Mouse (Mus musculus) heart, embryonic 15.5 days (tissue): ENCODE measurements around the gene Gabpb2. TPM values are rescaled to one million over a fixed set of nuclear protein-coding genes. Genes with fewer than 3 reads are reported as not detected.
A peak's percentile ranks its signal among the peaks of the same experiment; 100 is the strongest.

ENCODE experiments used
- ATAC-seq: fragments of 200-750 bp; cut with Nextera tagmentation; replicated peaks from 2 replicates; pipeline ENCODE4 v1.8.0; 2017; ENCODE audit warnings: low read depth, moderate TSS enrichment; ENCODE audit not compliant: insufficient number of reproducible peaks, insufficient read depth, low FRiP score
- H3K27ac ChIP-seq: fragments of 300-500 bp; sonication (generic); 2 replicates; pipeline ENCODE4 v1.5.1; 2015; ENCODE audit warnings: mild to moderate bottlenecking, inconsistent platforms
- H3K27me3 ChIP-seq: fragments of 300-500 bp; sonication (generic); 2 replicates; pipeline ENCODE4 v1.6.1; 2015; ENCODE audit warnings: inconsistent platforms
- H3K36me3 ChIP-seq: fragments of 300-500 bp; sonication (generic); 2 replicates; pipeline ENCODE4 v1.6.1; 2015; ENCODE audit warnings: mild to moderate bottlenecking, inconsistent platforms
- H3K4me1 ChIP-seq: fragments of 300-500 bp; sonication (generic); replicated peaks from 2 replicates; pipeline ENCODE4 v1.6.1; 2015; ENCODE audit warnings: inconsistent platforms
- H3K4me2 ChIP-seq: fragments of 300-500 bp; sonication (generic); 2 replicates; pipeline ENCODE4 v1.6.1; 2015; ENCODE audit warnings: inconsistent platforms, mild to moderate bottlenecking, moderate library complexity
- H3K4me3 ChIP-seq: fragments of 300-500 bp; sonication (generic); 2 replicates; pipeline ENCODE4 v1.5.1; 2015; ENCODE audit warnings: mild to moderate bottlenecking, inconsistent platforms
- H3K9ac ChIP-seq: fragments of 300-500 bp; sonication (generic); 2 replicates; pipeline ENCODE4 v1.6.1; 2015; ENCODE audit warnings: mild to moderate bottlenecking, inconsistent platforms
- H3K9me3 ChIP-seq: fragments of 300-500 bp; sonication (generic); replicated peaks from 2 replicates; pipeline ENCODE4 v1.6.1; 2016; ENCODE audit warnings: inconsistent platforms
- WGBS: fragments of 180-500 bp; shearing (Covaris S2); methylation state at CpG from one replicate; pipeline ENCODE4 v1.1.7; 2015; ENCODE audit warnings: mixed read lengths; 5-methylcytosine and 5-hydroxymethylcytosine counted together
- polyA plus RNA-seq: library from polyadenylated mRNA; unstranded; fragments of >200 nt; fragmentation: Nextera tagmentation; extraction: Ambion mirVana; gene quantifications from 2 replicates; pipeline ENCODE4 v1.2.1, GENCODE M21; 2015

Gabpb2 gene
- polyA plus RNA-seq, 1 experiment from 2014 or later = 5.1 TPM

DNA sequence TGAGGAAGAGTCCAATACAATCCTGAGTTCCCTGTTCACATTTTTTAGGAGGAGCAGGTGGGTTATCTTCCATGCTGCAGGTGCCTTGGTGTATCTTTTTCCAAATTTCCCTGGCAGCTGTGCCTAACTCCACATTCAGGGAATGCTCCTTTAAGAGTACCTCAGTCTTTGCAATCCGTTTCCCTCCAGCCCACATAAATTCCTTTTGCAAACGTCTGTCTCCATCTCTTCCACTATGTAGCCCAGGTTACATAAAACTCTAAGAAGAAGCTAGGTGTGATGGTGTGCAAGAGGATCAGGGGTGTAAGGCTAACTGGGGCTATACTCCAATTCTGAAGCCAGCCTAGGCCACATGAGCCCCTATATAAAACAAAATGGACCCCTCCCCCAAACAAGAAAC is 25.4 kb upstream of the Gabpb2 start:
- H3K9me3 ChIP-seq = no peaks in the 10 kb centered on the region
- H3K4me2 ChIP-seq = no peak overlapping the region
- H3K9ac ChIP-seq = no peak overlapping the region
- H3K27me3 ChIP-seq = no peaks in the 10 kb centered on the region
- ATAC-seq = no peak
- H3K36me3 ChIP-seq = no peaks in the 10 kb centered on the region
- WGBS = 66% methylated on average over 2 of the region's 2 CpGs
- no peak overlapping the region for H3K27ac ChIP-seq
- H3K4me1 ChIP-seq = peaks cover 9% of the 10 kb centered on the region; the same call in 1 of the 2 replicates
- H3K4me3 ChIP-seq = no peak overlapping the region

DNA sequence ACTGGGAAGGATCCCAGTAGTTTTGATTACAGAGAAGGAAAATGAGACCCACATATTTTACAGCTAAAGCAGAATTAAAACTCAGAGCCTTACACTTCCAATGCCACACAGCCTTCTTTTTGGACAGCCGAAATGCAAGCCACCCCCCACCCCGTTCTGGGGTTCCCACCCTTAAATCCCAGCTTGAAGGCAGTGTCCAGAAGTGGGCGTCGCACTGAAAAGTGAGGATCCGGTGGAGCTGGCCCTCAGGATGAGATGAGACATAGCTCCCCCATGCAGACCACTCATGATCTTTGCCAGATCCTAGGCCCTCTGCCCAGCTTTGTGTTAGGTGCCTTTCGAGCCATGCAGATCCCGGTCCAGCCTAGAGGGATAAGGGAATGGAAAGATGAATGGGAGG is 23.8 kb upstream of the Gabpb2 start, which contains the start of gene Gm128:
Gene Gm128 (minus strand): TSS at position 101 of the 400 bp plus-strand sequence.
- H3K9ac ChIP-seq = peak within 1 kb of the TSS; percentile 43
- peak within 1 kb of the TSS; percentile 18; the same call in 1 of the 2 replicates for H3K4me3 ChIP-seq
- WGBS = 71% methylated on average over 7 of the region's 7 CpGs
- H3K27me3 ChIP-seq = no peaks in the 10 kb centered on the region
- no peak for ATAC-seq
- H3K4me2 ChIP-seq = peak within 1 kb of the TSS; percentile 43
- peaks cover under 1% of the 10 kb centered on the region; the same call in 1 of the 2 replicates for H3K36me3 ChIP-seq
- H3K4me1 ChIP-seq = peaks cover 19% of the 10 kb centered on the region
- H3K27ac ChIP-seq = no peak within 1 kb of the TSS
- no peaks in the 10 kb centered on the region for H3K9me3 ChIP-seq

DNA sequence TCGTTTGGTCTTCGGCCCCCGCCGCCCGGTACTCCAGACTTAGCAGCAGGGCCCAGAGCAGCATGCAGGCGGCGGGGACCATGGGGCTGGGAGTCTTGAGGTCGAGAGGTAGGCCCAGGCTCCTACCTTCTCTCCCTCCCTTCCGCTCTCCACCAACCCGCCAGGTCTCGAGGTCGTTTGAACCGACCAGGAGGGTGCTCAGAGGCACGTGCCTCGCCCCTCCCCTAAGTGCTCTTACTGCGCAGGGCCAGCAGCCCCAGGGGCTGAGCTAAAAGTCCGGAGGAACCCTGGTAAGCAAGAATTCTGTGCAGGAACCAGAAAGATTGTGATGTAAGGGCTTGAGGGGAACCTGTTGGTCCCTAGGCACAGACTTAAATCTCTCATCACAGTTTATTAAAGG is 23.2 kb upstream of the Gabpb2 start:
- WGBS = 29% methylated on average over 17 of the region's 17 CpGs
- Histone ChIP-seq H3K27ac (no peak overlapping the region), H3K36me3 (peaks cover 6% of the 10 kb centered on the region; the same call in 1 of the 2 replicates), H3K4me3 (peak overlapping the region; percentile 18; the same call in 1 of the 2 replicates), H3K27me3 (no peaks in the 10 kb centered on the region), H3K9me3 (no peaks in the 10 kb centered on the region), H3K4me2 (peak overlapping the region; percentile 43), H3K9ac (peak overlapping the region; percentile 43), H3K4me1 (peaks cover 19% of the 10 kb centered on the region)
- no peak for ATAC-seq

DNA sequence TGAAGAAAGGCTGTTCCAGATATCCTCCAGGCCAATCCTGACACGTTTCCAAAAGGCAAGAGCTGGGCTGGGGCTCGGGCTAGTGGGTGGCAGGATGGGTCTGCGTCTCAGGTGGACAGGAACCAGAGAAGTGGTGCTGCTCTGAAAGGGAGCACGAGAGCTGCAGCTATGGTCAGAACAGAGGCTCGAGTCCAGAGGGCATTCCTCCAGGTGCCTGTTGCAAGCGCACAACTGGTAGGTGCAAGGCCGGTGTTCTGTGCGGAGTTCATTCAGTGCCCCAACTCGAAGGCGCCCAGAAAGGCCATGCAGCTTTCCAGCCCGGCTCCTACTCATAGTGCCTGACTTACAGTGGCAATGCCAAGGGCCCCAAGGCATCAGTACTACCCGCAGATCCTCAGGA is 22.3 kb upstream of the Gabpb2 start:
- H3K4me3 ChIP-seq = no peak overlapping the region
- H3K9me3 ChIP-seq = no peaks in the 10 kb centered on the region
- peaks cover 15% of the 10 kb centered on the region for H3K36me3 ChIP-seq
- H3K4me1 ChIP-seq = peaks cover 19% of the 10 kb centered on the region
- no peaks in the 10 kb centered on the region for H3K27me3 ChIP-seq
- WGBS = 86% methylated on average over 12 of the region's 12 CpGs
- ATAC-seq = no peak
- H3K27ac ChIP-seq = no peak overlapping the region
- no peak overlapping the region for H3K4me2 ChIP-seq
- no peak overlapping the region for H3K9ac ChIP-seq

DNA sequence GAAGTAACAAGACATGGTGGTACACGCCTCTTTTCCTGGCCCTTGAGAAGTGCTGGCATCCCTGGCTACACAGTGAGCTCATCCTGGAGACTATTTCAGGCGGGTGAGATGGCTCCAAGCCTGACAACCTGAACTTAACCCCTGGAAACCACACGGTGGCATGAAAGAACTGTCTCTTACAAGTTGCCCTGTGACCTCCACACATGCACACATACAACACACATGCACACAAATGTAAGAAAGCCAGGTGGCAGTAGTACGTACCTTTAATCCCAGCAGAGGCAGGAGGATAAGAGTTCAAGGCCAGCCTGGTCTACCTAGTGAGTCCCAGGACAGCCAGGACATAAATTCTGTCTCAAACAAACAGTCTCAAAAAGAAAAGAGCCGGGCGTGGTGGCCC is 21.3 kb upstream of the Gabpb2 start:
- H3K9me3 ChIP-seq = no peaks in the 10 kb centered on the region
- H3K4me3 ChIP-seq = no peak overlapping the region
- WGBS = 77% methylated on average over 6 of the region's 6 CpGs
- no peak for ATAC-seq
- H3K27ac ChIP-seq = no peak overlapping the region
- H3K36me3 ChIP-seq = peaks cover 25% of the 10 kb centered on the region
- no peak overlapping the region for H3K9ac ChIP-seq
- peaks cover 19% of the 10 kb centered on the region for H3K4me1 ChIP-seq
- H3K27me3 ChIP-seq = no peaks in the 10 kb centered on the region
- no peak overlapping the region for H3K4me2 ChIP-seq

DNA sequence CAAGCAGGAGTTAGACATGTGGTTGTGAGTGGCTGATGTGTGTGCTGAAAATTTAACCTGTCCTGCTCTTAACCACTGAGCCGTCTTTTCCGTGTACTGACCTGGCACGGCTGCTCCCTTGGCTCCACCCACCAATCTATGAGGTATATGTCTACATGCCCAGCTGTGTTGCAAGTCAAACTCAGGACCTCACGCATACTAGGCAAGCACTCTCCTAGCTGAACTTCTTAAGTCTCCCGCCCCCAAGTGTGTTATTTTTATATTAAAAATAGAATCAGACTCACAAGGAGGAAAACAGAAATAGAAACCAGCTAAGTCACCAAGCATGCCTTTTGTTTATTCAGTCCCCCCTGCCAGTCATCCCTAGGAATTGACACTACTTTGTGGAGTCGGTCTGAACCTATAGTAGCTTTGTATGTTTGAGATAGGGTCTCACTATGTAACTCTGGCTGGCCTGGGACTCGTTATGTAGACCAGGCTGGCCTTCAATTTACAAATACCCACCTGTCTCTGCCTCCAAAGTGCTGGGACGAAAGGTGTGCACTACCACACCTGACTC is 19.9 kb upstream of the Gabpb2 start:
- WGBS = 57% methylated on average over 8 of the region's 8 CpGs
- Histone ChIP-seq H3K36me3 (peaks cover 39% of the 10 kb centered on the region), H3K4me1 (peaks cover 22% of the 10 kb centered on the region), H3K4me3 (no peak overlapping the region), H3K27me3 (no peaks in the 10 kb centered on the region), H3K9me3 (no peaks in the 10 kb centered on the region), H3K9ac (no peak overlapping the region), H3K4me2 (no peak overlapping the region), H3K27ac (peak overlapping the region; percentile 54; the same call in 1 of the 2 replicates)
- no peak for ATAC-seq

DNA sequence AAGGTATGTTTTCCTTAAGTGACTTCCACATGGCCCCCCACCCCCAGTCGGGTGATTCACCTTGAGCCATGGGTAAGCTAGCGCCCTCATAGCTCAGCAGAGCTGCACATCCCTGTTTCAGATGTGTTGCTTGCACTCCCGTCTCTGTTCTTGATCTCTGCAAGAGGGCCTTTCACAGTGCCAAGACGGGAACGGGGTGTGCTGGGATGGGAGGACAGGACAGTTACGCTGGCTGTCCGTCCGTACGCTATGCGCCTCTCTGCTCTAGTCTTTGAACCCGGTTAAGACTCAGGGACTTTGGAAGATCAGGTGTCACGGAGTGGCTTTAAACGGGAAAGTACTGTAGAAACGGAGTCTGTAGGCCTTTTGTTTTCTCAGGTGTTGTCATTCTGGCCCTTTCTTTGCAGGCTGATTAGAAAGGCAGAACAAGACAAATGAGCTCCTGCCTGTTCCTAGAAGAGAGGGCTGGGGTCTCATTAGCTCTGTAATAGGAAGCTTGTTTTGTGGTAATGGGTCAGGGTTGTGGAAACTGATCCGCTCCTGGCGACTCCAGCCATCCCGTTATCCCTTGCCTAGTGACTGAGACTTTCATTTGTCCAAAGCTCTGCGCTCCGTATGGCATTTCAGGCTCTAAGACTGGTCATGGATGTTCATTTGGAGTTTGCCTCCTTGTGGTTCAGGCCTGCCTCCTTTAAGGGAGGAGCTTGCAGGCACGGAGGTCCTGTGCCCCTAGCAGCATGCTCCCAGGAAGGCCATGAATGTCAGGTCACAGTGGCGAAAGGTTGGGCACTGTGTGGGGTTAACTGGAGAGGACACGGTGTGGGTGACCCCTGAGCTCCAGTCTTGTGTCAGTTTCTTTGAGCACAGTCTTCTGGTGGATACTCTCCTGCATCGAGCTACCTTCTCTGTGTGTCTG is 17.9 kb upstream of the Gabpb2 start:
- no peak for ATAC-seq
- peaks cover 37% of the 10 kb centered on the region for H3K4me1 ChIP-seq
- WGBS = 83% methylated on average over 23 of the region's 23 CpGs
- H3K4me3 ChIP-seq = no peak overlapping the region
- H3K27ac ChIP-seq = no peak overlapping the region
- H3K36me3 ChIP-seq = peaks cover 50% of the 10 kb centered on the region
- H3K4me2 ChIP-seq = no peak overlapping the region
- no peaks in the 10 kb centered on the region for H3K27me3 ChIP-seq
- no peaks in the 10 kb centered on the region for H3K9me3 ChIP-seq
- H3K9ac ChIP-seq = no peak overlapping the region

DNA sequence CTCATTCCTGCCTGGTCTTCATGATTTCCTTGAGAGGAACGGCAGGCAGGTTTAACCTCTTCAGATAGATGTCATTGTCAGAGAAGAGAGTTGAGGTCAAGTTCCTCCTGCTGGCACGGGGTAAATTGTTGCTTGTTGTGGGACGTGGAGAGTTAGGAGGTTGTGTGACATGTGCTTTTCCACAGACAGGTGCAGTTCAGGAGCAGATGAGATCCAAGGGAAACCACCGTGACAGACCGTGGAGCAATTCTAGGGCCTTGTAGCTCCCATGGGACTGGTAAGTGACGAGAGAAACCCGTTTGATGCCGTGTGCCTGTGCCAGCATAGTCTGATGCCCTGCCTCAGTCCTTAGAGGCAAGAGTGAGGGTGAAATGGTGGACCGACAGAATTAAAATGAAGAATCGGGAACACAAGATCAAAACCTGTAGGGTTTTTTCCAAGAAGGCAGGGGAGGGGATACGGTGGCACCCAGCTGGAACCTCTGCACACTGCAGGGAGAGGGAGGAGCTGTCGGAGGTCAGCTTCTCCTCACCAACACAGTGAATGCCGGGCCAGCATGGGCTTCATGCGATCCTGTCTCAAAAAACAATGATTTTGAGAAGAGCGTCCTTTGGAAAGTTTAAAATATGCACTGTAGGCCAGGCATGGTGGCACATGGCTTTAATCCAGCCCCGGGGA is 15.7 kb upstream of the Gabpb2 start:
- H3K9me3 ChIP-seq = no peaks in the 10 kb centered on the region
- peaks cover 50% of the 10 kb centered on the region for H3K36me3 ChIP-seq
- H3K27ac ChIP-seq = peak overlapping the region; percentile 24; the same call in 1 of the 2 replicates
- H3K27me3 ChIP-seq = no peaks in the 10 kb centered on the region
- ATAC-seq = no peak
- no peak overlapping the region for H3K4me2 ChIP-seq
- H3K4me1 ChIP-seq = peaks cover 47% of the 10 kb centered on the region
- no peak overlapping the region for H3K4me3 ChIP-seq
- WGBS = 85% methylated on average over 16 of the region's 16 CpGs
- H3K9ac ChIP-seq = no peak overlapping the region

DNA sequence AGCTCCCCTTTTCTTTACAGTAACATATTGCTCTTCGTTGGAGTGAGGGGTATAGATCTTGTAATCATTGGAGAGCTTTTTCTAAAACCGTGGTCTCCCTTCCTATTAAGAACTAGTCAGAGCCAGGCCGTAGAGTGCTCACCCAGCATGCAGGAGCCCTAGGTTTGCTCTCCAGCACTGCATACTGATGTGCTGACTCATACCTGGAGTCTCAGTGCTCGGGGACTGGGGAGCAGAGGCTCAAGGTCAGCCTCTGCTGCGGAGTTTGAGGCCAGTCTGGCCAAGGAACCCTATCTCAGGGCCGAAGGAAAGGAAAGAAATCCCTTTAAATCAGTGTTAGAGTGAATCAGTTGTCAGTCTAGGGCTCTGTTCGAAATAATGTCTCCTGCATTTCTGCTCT is 15.1 kb upstream of the Gabpb2 start:
- H3K4me3 ChIP-seq = no peak overlapping the region
- H3K27me3 ChIP-seq = no peaks in the 10 kb centered on the region
- H3K4me1 ChIP-seq = peaks cover 43% of the 10 kb centered on the region
- ATAC-seq = no peak
- H3K27ac ChIP-seq = peak overlapping the region; percentile 24; the same call in 1 of the 2 replicates
- H3K9ac ChIP-seq = no peak overlapping the region
- H3K4me2 ChIP-seq = no peak overlapping the region
- no peaks in the 10 kb centered on the region for H3K9me3 ChIP-seq
- WGBS = 45% methylated on average over 7 of the region's 7 CpGs
- peaks cover 50% of the 10 kb centered on the region for H3K36me3 ChIP-seq

DNA sequence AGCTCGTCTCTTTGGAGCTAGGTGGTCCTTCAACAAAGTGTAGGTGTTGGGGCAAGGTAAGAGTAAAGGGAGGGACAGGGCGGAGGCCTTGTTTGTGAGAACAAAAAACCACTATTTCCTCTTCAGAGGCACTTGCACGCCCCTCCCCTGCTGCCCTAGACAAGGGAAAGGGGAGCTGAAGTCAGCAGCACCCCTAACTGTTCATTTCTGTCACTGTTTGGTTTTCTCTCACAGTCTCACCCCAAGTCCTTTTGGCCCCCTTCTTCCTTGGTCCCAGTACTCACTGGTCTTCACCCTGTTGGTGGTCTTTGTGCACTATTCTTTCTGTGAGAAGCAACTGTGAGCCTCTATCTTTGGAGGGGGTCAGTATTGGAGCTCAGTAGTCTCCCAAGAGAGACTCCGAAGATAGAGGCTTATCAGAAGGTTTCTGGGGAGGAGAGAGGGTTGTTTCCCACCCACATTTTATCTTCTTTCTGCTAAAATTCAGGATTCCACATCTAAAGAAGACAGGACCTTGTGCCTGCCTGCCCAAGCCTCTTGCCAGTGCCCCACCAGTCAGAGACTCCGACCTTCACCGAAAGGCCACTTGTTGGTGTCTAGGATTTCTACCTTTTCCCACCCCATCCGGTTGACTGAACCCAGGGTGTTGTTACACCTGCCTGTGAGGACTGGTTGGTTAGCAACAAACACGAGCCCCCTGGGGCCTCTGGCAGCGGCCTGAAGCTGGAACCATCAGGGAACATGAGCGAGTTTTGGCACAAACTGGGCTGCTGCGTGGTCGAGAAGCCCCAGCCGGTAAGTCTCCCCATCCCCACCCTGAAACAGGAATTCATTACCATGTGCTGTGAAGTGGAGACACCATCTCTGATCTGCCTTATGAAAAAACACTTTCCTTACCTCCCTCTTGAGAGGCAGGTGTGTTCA is 13.8 kb upstream of the Gabpb2 start, which contains the start of gene Mllt11:
Gene Mllt11 (minus strand): TSS at position 874 of the 924 bp plus-strand sequence.
- Histone ChIP-seq H3K9me3 (no peaks in the 10 kb centered on the region), H3K27ac (peak within 1 kb of the TSS; percentile 92), H3K27me3 (no peaks in the 10 kb centered on the region), H3K36me3 (peaks cover 50% of the 10 kb centered on the region), H3K4me1 (peaks cover 45% of the 10 kb centered on the region), H3K9ac (peak within 1 kb of the TSS; percentile 37; the same call in 1 of the 2 replicates), H3K4me3 (peak within 1 kb of the TSS; percentile 93), H3K4me2 (peak within 1 kb of the TSS; percentile 70)
- ATAC-seq = no peak
- 72% methylated on average over 13 of the region's 13 CpGs for WGBS
